Mouse (Mus musculus) urinary bladder, postnatal 36 days (tissue): ENCODE measurements around the gene Plp2.

Experiments used
- DNase-seq, 2 experiments: peaks; one replicate each; pipeline ENCODE4 v3.0.0; 2022; ENCODE audit warnings: low spot score in 2 of 2, mixed read lengths in 1 of 2

The Plp2 gene

GRCm38 (mm10) chrX:7662936-7663335 is 8.3 kb downstream of the Plp2 start:
- DNase-seq = no peak

DNA sequence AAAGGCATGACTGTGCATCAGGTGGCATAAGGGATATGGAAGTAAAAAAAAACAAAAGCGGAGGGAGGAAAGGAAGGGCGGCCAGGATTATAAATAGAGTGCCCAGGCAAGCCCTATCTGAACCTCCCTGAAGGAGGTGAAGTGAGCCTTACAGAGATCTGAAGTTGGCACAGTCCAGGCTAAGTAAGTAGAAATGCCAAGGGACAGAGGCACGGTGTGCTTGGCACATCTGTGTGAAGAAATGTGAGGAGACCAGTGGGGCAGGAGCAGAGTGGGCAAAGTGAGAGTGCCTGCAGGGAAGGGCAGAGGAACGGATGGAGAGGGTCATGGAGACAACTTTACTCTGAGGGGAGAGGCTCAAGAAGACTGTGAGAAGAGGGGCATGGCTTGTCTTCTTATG is 10.1 kb downstream of the Plp2 start:
- no peak for DNase-seq

GRCm38 (mm10) chrX:7658785-7659589 is 12.2 kb downstream of the Plp2 start:
- DNase-seq = peak in 1 of 2 experiments; percentile 32

- peak; percentile 41 to 60 for DNase-seq
Observed at GRCm38 (mm10) chrX:7658031-7658784, 13.0 kb downstream of the Plp2 start.

GRCm38 (mm10) chrX:7657221-7657639 is 14.0 kb downstream of the Plp2 start, which contains the start of gene Prickle3:
Gene Prickle3, plus strand, starts transcription at chrX:7657260.
- DNase-seq = peak; percentile 37 to 60

- DNase-seq = peak; percentile 63 to 83
Observed at GRCm38 (mm10) chrX:7648671-7649304, 22.4 kb downstream of the Plp2 start.

DNA sequence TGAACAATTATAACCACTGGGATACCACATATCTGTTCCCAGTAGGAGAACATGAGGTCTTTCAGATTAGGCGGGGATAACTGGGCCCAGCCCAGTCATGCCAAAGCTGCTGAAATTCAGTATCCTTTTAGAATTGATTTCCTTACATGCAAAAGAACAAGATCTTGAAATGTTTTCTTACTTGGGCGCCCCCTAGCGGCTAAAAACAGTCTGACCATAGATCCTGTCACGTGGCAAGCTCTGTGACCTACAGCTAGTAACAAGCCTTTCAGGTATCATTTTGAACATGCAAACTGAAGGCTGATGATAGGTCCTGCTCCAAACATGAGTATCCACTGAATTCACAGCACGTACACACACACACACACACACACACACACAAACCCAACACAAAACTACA is 25.8 kb downstream of the Plp2 start:
- peak; percentile 59 to 74 for DNase-seq

GRCm38 (mm10) chrX:7640785-7641184 is 30.4 kb downstream of the Plp2 start:
- DNase-seq = no peak

DNA sequence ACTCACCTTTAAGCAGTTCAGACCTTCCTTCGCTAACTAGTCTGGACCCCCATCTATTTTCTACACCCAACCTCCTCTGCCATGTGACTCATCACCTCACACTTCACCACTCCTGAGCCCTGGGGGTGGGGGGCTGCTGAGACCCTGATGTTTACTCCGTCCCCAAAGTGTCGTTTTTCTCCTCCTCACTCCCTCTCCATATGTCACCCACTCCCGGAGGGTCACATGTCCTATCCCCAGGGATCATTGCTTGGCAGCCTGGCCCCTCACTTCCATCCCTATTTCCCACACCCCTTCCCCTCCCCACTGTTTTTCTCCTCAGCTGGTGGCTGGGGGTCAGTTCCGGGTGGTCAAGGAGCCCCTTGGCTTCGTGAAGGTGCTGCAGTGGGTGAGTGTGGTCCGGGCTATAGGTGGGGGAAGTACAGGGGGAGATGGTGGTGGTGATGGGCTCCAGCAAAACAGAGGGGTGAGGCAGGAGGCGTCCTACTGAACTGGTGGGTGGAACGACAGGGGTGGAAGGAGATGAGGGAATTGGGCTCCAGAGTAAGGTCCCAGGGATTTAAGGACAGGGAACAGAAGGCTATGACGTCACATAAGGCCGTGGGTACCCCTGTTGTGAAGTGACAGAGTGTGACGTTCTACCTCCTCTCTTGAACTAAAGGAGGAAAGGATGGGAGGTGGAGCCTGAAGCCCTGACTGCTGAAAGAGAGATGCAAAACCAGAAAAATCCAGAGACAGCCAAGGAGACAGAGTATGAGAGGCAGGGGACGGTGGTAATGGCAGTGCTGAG is 31.5 kb downstream of the Plp2 start:
- no peak for DNase-seq

GRCm38 (mm10) chrX:7638401-7639091 is 32.6 kb downstream of the Plp2 start, which contains the start of gene Syp:
Gene Syp, plus strand, starts transcription at chrX:7638471.
- peak; percentile 44 to 52 for DNase-seq

DNA sequence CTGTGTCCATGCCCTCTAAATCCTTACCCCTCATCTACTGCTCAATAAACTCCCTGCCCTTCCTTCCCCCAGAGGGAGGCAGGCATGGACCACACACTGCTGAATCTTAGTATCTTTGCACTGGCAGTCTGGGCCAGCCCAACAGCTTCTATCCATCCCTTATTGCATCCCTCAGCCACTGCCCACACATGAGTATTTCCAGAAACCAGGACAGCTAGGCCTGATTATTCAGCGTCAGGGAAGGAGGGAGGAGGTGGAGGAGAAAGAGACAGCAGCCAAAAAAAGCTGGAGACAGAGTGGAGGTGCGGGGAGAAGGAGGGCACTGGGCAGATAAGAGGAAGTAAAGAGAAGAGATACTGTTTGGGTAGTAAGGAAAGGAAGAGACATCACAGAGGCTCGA is 36.1 kb downstream of the Plp2 start:
- no peak for DNase-seq

- DNase-seq = no peak
Observed at GRCm38 (mm10) chrX:7632560-7632959, 38.6 kb downstream of the Plp2 start.
